Mouse (Mus musculus): ENCODE results near the gene Pdgfc. TPM values are rescaled to one million over a fixed set of nuclear protein-coding genes. Genes with fewer than 3 reads are reported as not detected.

Pdgfc gene
- polyA plus RNA-seq, 1 experiment from 2014 or later = 7.7 TPM

DNA sequence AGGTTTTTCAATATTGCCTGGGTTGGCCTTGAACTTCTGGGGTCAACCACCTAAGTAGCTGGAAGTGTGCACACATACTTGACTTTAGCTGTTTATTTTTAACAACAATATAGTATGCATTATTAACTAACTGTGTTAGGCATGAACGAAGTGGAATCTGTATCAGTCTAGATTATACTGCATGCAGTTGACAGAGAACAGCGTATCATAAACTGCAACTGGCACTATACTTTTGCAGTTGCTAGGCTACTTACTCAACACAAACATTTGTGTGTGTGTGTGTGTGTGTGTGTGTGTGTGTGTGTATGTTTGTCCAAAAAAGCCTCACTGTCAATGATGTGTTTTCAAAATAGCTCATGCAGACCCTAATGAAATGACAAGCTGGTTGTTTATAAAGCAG is 160.7 kb downstream of the Pdgfc start:
- Histone ChIP-seq H3K27me3 (ENCODE audit: low read depth, poor library complexity, severe bottlenecking) (no peaks in the 10 kb centered on the region), H3K9me3 (replicated peaks) (no peaks in the 10 kb centered on the region), H3K27ac (replicated peaks) (no peak overlapping the region), H3K36me3 (no peaks in the 10 kb centered on the region), H3K4me3 (no peak overlapping the region), H3K4me1 (no peaks in the 10 kb centered on the region)
- no peak for DNase-seq (ENCODE audit: low spot score)
- 93% methylated on average over 2 of the region's 2 CpGs for WGBS

DNA sequence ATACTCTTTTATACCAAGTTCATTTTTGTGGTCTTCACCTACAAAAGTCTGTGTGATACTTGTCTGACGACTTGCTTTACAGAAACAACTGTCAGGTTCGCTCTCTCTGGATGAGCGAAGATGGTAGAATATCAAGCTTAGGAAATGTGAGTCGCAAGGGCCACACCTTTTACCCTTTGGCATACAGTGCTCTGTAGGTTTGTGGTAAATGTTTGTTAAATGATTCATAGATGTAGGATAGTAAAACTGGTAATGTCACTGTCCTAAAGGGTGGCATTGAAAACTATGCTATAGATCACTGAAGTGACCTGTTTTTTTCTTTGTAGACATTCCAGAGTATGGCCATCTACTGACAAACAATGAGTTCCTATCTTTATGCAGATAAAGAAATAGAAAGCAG is 161.4 kb downstream of the Pdgfc start:
- H3K9me3 ChIP-seq (replicated peaks) = no peaks in the 10 kb centered on the region
- DNase-seq (ENCODE audit: low spot score) = no peak
- no peak overlapping the region for H3K27ac ChIP-seq (replicated peaks)
- no peaks in the 10 kb centered on the region for H3K4me1 ChIP-seq
- H3K4me3 ChIP-seq = no peak overlapping the region
- H3K36me3 ChIP-seq = no peaks in the 10 kb centered on the region
- 91% methylated on average over 4 of the region's 4 CpGs for WGBS
- H3K27me3 ChIP-seq (ENCODE audit: low read depth, poor library complexity, severe bottlenecking) = no peaks in the 10 kb centered on the region

DNA sequence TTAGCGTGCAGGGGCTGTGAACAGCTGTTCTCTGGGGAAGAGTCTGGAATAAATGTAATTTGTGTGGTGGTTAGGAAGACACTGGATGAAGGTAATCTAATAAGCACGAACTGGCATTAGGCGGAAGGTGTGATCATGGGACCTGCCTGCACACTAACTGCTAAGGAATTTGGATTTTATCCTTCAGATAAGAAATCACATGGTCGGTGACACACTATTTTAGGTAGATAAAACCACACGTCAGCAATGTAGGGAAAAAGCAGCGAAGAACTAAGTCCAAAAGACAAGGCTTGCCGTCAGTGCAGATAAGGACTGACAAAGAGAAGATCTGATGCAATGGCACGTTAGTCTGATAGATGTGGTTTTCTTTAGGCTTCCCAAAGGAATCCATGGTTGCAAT is 164.4 kb downstream of the Pdgfc start:
- H3K27me3 ChIP-seq (ENCODE audit: low read depth, poor library complexity, severe bottlenecking) = no peaks in the 10 kb centered on the region
- no peaks in the 10 kb centered on the region for H3K36me3 ChIP-seq
- DNase-seq (ENCODE audit: low spot score) = no peak
- no peaks in the 10 kb centered on the region for H3K9me3 ChIP-seq (replicated peaks)
- H3K4me3 ChIP-seq = no peak overlapping the region
- WGBS = 90% methylated on average over 8 of the region's 8 CpGs
- H3K27ac ChIP-seq (replicated peaks) = no peak overlapping the region
- H3K4me1 ChIP-seq = peaks cover 6% of the 10 kb centered on the region; the same call in 1 of the 2 replicates

DNA sequence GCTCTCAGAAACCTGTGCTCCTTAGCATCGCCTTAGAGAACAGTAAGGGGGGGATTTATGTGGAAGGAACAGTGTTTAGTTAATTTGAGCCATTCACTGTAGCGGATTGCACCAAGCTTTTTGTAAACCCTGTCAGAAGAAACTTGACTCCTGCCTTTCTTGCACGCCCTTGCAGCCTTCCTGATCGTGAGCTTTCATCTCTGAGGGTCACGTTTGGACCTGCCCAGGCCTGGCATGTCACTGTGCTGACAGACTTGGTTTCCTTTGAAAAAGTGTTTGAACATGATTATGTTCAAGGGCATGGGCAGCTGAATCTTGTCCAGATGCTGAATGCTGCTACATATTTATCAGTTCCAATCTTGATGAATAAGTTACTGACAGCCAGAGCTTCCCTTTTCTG is 169.0 kb downstream of the Pdgfc start:
- WGBS = 44% methylated on average over 5 of the region's 5 CpGs
- no peak overlapping the region for H3K27ac ChIP-seq (replicated peaks)
- DNase-seq (ENCODE audit: low spot score) = no peak
- H3K4me3 ChIP-seq = no peak overlapping the region
- H3K9me3 ChIP-seq (replicated peaks) = no peaks in the 10 kb centered on the region
- H3K36me3 ChIP-seq = no peaks in the 10 kb centered on the region
- H3K4me1 ChIP-seq = peaks cover 6% of the 10 kb centered on the region; the same call in 1 of the 2 replicates
- H3K27me3 ChIP-seq (ENCODE audit: low read depth, poor library complexity, severe bottlenecking) = no peaks in the 10 kb centered on the region

DNA sequence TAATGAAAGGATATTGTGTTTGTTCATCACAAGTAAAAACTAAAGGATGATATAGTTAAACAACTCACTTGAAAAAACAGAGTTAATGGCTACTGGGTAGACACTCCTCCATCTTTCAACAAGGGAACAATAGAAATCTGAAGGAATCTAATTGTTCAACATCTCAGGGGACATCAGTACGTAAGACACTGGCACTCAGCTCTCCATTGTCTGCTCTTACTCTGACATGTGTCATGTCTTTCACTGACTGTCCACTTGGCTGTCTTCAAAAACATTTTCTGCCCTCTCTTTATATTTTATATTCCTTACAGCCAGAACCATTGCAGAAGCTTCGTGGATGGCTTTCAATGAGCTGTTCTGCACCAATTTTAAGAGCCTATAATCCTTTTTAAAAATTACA is 172.0 kb downstream of the Pdgfc start:
- Histone ChIP-seq H3K27me3 (ENCODE audit: low read depth, poor library complexity, severe bottlenecking) (no peaks in the 10 kb centered on the region), H3K4me1 (peaks cover 6% of the 10 kb centered on the region; the same call in 1 of the 2 replicates), H3K36me3 (no peaks in the 10 kb centered on the region), H3K27ac (replicated peaks) (no peak overlapping the region), H3K4me3 (no peak overlapping the region), H3K9me3 (replicated peaks) (no peaks in the 10 kb centered on the region)
- DNase-seq (ENCODE audit: low spot score) = no peak
- WGBS = 63% methylated on average over 2 of the region's 2 CpGs

DNA sequence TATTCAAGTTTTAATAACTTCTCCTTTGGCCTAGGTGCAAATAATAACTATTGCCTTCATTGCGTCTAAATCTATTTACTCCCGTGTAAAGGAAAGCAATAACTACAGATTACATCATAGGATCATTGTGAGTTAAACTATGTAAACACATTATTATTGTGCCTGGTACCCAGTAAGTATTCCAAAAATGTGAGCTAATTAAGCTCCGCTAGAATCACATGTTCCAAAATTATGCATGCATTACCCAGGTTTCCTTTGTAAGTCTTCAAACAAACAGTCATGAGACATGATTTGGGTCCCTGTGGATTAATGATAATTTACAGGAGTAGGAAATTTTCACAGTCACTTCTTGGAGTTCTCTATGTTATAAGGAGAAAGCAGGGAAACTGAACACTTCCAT is 174.9 kb downstream of the Pdgfc start:
- H3K27ac ChIP-seq (replicated peaks) = no peak overlapping the region
- no peaks in the 10 kb centered on the region for H3K27me3 ChIP-seq (ENCODE audit: low read depth, poor library complexity, severe bottlenecking)
- DNase-seq (ENCODE audit: low spot score) = no peak
- no peaks in the 10 kb centered on the region for H3K36me3 ChIP-seq
- no peak overlapping the region for H3K4me3 ChIP-seq
- no peaks in the 10 kb centered on the region for H3K4me1 ChIP-seq
- H3K9me3 ChIP-seq (replicated peaks) = no peaks in the 10 kb centered on the region
- 86% methylated on average over 3 of the region's 3 CpGs for WGBS

DNA sequence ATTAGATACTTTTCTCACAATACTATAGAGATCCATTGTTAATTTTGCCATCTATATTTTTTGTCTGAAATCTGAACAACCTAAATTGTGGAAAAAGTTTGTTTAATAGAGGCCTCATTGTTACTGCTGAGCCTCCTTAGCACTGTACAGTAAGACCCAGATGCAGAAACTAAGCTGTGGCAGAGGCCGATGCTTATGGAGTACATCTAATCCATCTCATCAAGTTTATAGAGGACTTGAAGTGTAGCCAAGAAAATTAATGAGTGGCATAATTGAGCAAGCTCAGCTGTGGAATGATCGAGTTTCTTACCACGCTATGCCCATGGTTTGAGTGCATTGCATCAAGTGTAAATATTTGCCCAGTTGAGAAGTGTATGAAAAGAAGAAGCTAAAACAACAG is 175.4 kb downstream of the Pdgfc start:
- Histone ChIP-seq H3K4me1 (no peaks in the 10 kb centered on the region), H3K27me3 (ENCODE audit: low read depth, poor library complexity, severe bottlenecking) (no peaks in the 10 kb centered on the region), H3K27ac (replicated peaks) (no peak overlapping the region), H3K36me3 (no peaks in the 10 kb centered on the region), H3K9me3 (replicated peaks) (no peaks in the 10 kb centered on the region), H3K4me3 (no peak overlapping the region)
- DNase-seq (ENCODE audit: low spot score) = no peak
- WGBS = 84% methylated on average over 3 of the region's 3 CpGs

DNA sequence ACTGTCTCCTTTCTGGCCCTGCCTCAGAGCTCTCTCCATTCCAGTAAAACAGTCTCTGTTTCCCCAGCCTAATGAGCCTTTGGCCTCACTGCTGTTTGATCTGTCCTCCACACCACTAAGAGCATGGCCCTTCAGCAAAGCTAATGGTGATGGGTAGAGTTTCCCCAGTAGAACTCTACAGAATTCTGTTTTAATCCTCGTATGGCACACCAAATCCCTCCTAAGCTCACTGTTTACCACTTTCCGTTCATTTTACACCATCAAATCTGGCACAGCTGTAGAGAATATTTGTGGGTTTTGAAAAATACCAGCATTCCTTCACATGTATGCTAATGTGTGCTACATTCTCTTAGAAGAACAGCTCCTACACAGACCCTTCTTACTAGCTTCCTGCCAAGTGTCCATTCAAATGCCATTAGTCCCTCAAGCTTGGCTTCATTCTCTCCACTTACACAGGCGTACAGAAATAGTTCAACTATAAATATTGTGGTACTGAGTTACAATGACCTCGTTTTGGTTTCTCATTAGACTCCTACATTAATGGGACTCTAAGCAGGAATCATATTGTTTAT is 179.4 kb downstream of the Pdgfc start:
- no peak overlapping the region for H3K27ac ChIP-seq (replicated peaks)
- no peak overlapping the region for H3K4me3 ChIP-seq
- no peaks in the 10 kb centered on the region for H3K4me1 ChIP-seq
- no peaks in the 10 kb centered on the region for H3K9me3 ChIP-seq (replicated peaks)
- DNase-seq (ENCODE audit: low spot score) = no peak
- H3K27me3 ChIP-seq (ENCODE audit: low read depth, poor library complexity, severe bottlenecking) = no peaks in the 10 kb centered on the region
- WGBS = 86% methylated on average over 4 of the region's 4 CpGs
- H3K36me3 ChIP-seq = no peaks in the 10 kb centered on the region

DNA sequence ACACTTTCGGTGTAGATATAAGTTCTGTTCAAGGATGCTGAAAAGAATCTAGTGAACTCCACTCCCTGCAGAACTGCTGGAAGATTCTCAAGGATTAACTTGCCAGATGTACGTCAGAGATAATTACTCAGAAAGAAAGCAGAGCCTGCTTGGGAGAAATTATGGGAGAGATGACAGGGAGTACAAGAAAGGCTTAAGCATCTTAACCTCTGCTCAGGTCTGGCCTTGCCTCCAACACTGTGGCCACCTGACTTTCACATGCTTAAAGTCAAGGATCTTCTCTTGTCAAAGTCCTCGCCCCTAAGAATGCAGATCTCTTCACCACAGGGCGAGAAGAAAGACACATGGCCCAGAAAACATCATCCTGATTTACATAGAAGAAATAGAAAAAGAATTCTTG is 185.5 kb downstream of the Pdgfc start:
- Histone ChIP-seq H3K9me3 (replicated peaks) (no peaks in the 10 kb centered on the region), H3K4me3 (no peak overlapping the region), H3K4me1 (no peaks in the 10 kb centered on the region), H3K27ac (replicated peaks) (no peak overlapping the region), H3K27me3 (ENCODE audit: low read depth, poor library complexity, severe bottlenecking) (no peaks in the 10 kb centered on the region), H3K36me3 (no peaks in the 10 kb centered on the region)
- 86% methylated on average over 4 of the region's 4 CpGs for WGBS
- no peak for DNase-seq (ENCODE audit: low spot score)

DNA sequence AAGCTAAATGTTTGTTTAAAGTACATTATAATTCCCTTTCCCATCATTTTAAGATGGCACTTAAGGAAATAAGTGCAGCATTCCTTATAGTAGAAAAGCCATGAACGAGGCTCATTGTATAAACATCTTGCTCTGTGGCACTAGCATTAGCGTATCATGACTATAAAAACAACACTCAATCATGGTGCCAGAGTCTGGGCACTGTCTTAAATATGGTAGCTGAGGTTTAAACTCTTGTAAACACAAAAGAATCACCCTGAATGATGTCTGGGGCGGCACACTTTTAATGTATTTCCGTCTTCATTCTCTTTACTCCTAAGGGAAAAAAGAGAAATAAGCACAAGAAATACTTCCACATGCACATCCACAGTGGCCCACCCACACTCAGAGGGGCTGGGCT is 192.1 kb downstream of the Pdgfc start:
- 80% methylated on average over 4 of the region's 4 CpGs for WGBS
- no peak for DNase-seq (ENCODE audit: low spot score)

DNA sequence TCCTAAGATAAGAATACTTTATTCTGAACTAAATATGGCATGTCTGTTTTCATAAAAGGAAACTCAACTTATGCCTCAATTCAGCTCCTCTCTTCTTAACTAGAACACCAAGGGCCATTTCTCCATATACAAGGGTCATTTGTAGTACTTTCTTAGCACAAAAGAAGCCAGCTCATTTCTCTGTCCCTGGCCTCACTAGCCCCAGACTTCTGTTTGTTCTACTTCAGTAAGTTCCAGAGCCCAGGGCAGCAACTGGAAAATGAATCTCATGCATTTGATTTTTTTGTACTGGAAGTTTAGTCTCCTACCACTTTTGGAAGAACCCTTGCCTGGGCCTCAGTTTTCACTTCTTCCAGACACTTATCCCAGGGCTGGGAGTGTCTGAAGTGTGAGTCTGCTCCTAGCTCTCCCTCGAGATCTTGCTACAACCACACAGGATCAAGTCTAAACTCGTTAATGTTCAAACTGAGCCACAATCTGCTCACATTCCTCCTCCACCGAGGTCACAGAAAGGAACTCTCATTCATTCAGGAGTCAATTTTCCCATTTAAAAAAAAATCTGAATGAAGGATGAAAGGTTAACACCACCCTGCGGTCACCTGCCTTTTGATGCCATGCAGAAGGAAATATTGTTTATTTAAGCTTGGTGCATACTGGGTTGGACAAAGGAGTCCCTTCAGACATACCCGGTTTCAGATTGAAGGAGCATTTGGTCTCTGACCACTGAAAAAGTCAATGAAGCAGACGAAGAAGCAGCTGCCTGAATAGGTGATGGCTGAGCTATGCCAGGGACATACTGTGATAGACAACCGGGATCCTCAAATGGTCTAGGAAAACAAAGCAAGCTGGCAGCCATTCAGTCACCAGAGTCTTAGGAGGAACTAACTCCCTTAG is 206.7 kb downstream of the Pdgfc start:
- WGBS = 46% methylated on average over 7 of the region's 7 CpGs
- Histone ChIP-seq H3K9me3 (replicated peaks) (no peaks in the 10 kb centered on the region), H3K27ac (replicated peaks) (no peak overlapping the region), H3K4me1 (peaks cover 5% of the 10 kb centered on the region; the same call in 1 of the 2 replicates), H3K36me3 (no peaks in the 10 kb centered on the region), H3K4me3 (no peak overlapping the region), H3K27me3 (ENCODE audit: low read depth, poor library complexity, severe bottlenecking) (no peaks in the 10 kb centered on the region)
- no peak for DNase-seq (ENCODE audit: low spot score)

More for the DNA sequence above, 192.1 kb downstream of the Pdgfc start:
- no peaks in the 10 kb centered on the region for H3K9me3 ChIP-seq (replicated peaks)
- H3K36me3 ChIP-seq = no peaks in the 10 kb centered on the region
- no peaks in the 10 kb centered on the region for H3K27me3 ChIP-seq (ENCODE audit: low read depth, poor library complexity, severe bottlenecking)
- no peak overlapping the region for H3K4me3 ChIP-seq
- no peaks in the 10 kb centered on the region for H3K4me1 ChIP-seq
- H3K27ac ChIP-seq (replicated peaks) = no peak overlapping the region

DNA sequence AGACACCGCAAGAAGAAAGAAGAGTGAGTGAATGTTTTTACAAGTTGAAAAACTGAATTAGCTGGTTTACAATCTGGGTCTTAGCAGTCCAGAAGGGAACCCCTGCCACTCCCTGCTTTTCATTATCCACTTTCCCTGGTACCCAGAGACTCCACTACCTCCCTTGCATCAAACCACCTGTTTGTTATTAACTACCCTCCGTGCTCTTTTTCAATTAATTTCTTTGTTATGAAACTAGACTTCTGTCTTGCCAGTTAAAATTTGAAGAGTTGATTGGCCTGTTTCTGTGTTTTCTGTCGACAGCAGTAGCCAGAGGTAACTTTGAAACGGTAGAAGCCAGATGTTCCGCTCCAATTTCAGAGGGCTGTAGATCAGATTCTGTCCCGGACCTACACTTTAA is 207.4 kb downstream of the Pdgfc start:
- Histone ChIP-seq H3K9me3 (replicated peaks) (no peaks in the 10 kb centered on the region), H3K4me1 (peaks cover 5% of the 10 kb centered on the region; the same call in 1 of the 2 replicates), H3K27me3 (ENCODE audit: low read depth, poor library complexity, severe bottlenecking) (no peaks in the 10 kb centered on the region), H3K27ac (replicated peaks) (no peak overlapping the region), H3K4me3 (no peak overlapping the region), H3K36me3 (no peaks in the 10 kb centered on the region)
- no peak for DNase-seq (ENCODE audit: low spot score)
- 73% methylated on average over 6 of the region's 6 CpGs for WGBS

DNA sequence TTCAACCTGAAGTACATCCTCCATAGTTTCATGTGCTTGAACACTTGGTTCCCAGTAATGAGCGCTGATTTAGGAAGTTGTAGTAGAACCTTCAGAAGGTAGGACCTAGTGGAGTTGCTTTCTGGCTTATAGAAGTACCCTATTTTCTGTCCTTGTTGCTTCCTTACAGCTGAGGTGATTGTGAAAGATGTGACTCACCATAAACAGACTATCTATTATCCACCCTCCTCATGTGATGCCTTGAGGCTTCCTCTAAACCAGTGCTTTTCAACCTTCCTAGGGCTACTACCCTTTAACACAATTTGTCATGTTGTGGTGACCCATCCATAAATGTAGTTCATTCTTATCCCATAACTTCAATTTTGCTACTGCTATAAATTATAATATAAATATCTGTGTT is 226.6 kb downstream of the Pdgfc start:
- 91% methylated on average over 1 of the region's 1 CpGs for WGBS
- no peak overlapping the region for H3K27ac ChIP-seq (replicated peaks)
- H3K4me3 ChIP-seq = no peak overlapping the region
- no peaks in the 10 kb centered on the region for H3K27me3 ChIP-seq (ENCODE audit: low read depth, poor library complexity, severe bottlenecking)
- no peaks in the 10 kb centered on the region for H3K9me3 ChIP-seq (replicated peaks)
- no peaks in the 10 kb centered on the region for H3K4me1 ChIP-seq
- H3K36me3 ChIP-seq = no peaks in the 10 kb centered on the region
- no peak for DNase-seq (ENCODE audit: low spot score)
